Mouse (Mus musculus) liver, embryonic 18 days (tissue): ENCODE results near the gene Cip2a. TPM values are rescaled to one million over a fixed set of nuclear protein-coding genes. Genes with fewer than 3 reads are reported as not detected.

ENCODE experiments used
- polyA plus RNA-seq: library from polyadenylated mRNA; depleted of rRNA; stranded (reverse); fragments of >200 nt; gene quantifications from 2 replicates; pipeline ENCODE4 v1.2.3, GENCODE M21; 2012; rRNA removed

Gene Cip2a
- 9.9 and 10.4 TPM in 2 replicates for polyA plus RNA-seq

GRCm38 (mm10) chr16:48993559-48994342, at the start of gene Cip2a, which contains the start of gene Dzip3:
Gene Cip2a, plus strand, starts transcription at chr16:48994185.
Gene Dzip3, minus strand, starts transcription at chr16:48994165.

DNA sequence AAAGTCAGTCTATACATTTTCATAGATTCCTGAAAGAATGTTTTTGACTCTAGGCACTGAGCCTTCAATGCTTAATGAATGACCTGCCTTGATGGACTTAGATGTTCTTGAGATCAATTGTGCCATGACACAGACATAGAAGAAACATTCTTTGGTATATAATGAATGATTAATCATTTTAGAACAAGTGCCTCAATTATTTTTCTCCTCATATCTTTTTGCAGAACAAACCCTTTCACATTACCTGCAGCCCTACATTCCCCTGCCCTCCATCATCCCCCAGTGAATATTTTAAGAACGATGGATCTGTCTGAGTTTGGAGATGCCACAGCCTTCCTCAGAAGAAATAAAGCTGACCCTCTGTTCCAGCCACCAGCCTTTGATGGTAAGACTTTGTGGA, 63.2 kb downstream of the Cip2a start, which contains the start of gene Myh15:
Gene Myh15, plus strand, starts transcription at position 301 of the 400 bp plus-strand sequence.

Other genes starting within 250 kb of the Cip2a start
- 0.01 TPM in 2 replicates for gene Trat1, start 222.2 kb upstream of the Cip2a start, polyA plus RNA-seq
- gene Retnlb, start 177.3 kb upstream of the Cip2a start, polyA plus RNA-seq: not detected in 2 replicates
- not detected in 2 replicates for gene Retnla, start 151.6 kb upstream of the Cip2a start, polyA plus RNA-seq
- 151 and 164 TPM in 2 replicates for gene Retnlg, start 121.6 kb upstream of the Cip2a start, polyA plus RNA-seq
- gene Dzip3, start within 50 bp of the Cip2a start, polyA plus RNA-seq: 3.7 and 4.9 TPM in 2 replicates
- not detected in 2 replicates for gene Myh15, start 63.3 kb downstream of the Cip2a start, polyA plus RNA-seq